Mouse (Mus musculus): ENCODE measurements around the gene Pdp2.
"Not testable (repeated sequence)": the region's sequence is repeated elsewhere in the genome, so short reads cannot be mapped to it uniquely, and the experiment has no call there.

Pdp2 gene

GRCm38 (mm10) chr8:104635004-104635710, 43.9 kb downstream of the Pdp2 start:
- DNase-seq: no peak

GRCm38 (mm10) chr8:104638010-104638409, 46.8 kb downstream of the Pdp2 start:
- no peak for DNase-seq

- no peak for DNase-seq
Measured at GRCm38 (mm10) chr8:104640241-104640640, 49.0 kb downstream of the Pdp2 start.

- DNase-seq: no peak
Measured at GRCm38 (mm10) chr8:104640831-104641370, 49.6 kb downstream of the Pdp2 start.

GRCm38 (mm10) chr8:104641426-104642323, 50.4 kb downstream of the Pdp2 start, which contains the start of gene Ciao2b:
TSS of gene Ciao2b (minus strand) at chr8:104641965.
- DNase-seq: peak; percentile 89

GRCm38 (mm10) chr8:104642324-104642654, 51.0 kb downstream of the Pdp2 start:
- DNase-seq: no peak

- not testable (repeated sequence) for DNase-seq
Measured at GRCm38 (mm10) chr8:104644187-104644586, 52.9 kb downstream of the Pdp2 start.
